Mouse (Mus musculus) liver (tissue): ENCODE results near the gene Map3k10.

ENCODE experiments used
- DNase-seq: peaks from one replicate; pipeline ENCODE4 v3.0.0-alpha.2; 2020; ENCODE audit warnings: mixed read lengths

Gene Map3k10

GRCm38 (mm10) chr7:27674522-27675221 is at the start of gene Map3k10:
Map3k10 (minus strand) TSS chr7:27674598.
- peak; percentile 90 for DNase-seq

DNA sequence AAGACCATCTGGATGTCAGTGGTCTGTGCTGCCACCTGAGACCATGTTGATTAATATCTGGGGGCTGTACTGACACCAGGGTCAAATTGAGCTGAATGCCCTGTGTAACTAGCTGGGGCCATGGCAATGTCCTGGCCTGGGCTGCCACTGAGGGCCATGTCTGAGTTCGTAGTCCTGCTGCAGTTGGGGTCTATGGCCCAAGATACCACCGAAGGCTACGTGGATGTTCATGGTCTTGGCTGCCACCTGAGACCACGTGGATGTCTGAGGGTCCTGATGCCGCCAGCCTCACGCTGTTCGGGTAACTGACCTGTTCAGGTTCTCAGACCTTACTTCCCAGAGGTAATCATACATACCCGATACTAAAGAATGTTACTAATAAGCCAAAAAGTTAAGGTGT is 47.6 kb upstream of the Map3k10 start:
- DNase-seq, result no peak

GRCm38 (mm10) chr7:27710402-27710801 is 36.0 kb upstream of the Map3k10 start:
- DNase-seq, result no peak

DNA sequence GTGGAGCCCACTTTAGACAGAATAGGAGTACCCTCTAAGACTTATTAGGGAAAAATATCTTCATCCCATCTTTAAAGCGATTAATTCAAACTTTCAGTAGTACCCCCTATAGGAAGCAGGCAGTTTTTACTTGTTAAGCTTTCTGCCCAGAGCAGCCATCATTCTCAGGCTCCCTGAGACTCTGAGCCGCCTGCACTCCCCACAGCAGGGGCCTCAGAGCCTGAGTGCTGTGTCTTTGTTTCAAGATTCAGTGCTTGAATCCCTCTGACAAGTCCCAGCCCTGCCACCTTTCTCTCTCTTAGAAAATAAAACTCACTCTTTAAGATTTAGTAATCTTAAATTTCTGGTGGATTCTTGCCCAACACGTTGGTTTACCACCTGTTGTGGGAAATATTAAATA is 22.3 kb upstream of the Map3k10 start:
- DNase-seq, result no peak

- DNase-seq, result peak; percentile 43
Measured at GRCm38 (mm10) chr7:27691076-27691475, 16.7 kb upstream of the Map3k10 start.

- DNase-seq, result peak; percentile 94
Measured at GRCm38 (mm10) chr7:27688815-27689612, 14.6 kb upstream of the Map3k10 start, which contains the start of gene Zfp607b. Zfp607b (plus strand) TSS chr7:27689340.

DNA sequence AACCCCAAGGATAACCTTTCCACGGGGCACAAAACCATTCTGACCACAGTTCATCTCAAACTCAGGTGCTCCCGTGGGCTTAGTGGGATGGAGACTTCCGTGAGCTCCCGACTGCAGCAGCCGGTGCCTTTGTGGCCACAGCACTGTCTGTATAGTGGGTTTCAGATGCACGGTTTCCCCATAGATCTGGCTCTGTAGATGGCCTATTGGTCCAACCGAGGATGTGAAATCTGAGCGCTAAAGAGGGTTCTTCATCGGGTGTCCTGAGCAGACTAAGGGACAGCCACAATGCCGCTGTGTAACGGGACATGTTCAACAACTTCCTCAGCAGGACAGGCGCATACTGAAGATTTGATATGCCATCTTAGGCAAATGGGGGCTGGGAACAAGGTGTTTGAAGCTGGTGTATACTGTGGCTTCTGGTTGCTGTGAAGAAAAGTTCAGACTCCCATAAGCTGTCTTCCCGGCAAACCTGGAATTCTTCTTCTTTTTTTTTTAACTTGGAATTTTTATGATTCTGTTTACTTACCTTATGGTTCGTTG is 13.9 kb upstream of the Map3k10 start:
- DNase-seq, result no peak

- no peak for DNase-seq
Measured at GRCm38 (mm10) chr7:27687836-27688235, 13.4 kb upstream of the Map3k10 start.

- DNase-seq, result no peak
Measured at GRCm38 (mm10) chr7:27687043-27687442, 12.6 kb upstream of the Map3k10 start.

GRCm38 (mm10) chr7:27685681-27686080 is 11.3 kb upstream of the Map3k10 start:
- DNase-seq, result no peak

DNA sequence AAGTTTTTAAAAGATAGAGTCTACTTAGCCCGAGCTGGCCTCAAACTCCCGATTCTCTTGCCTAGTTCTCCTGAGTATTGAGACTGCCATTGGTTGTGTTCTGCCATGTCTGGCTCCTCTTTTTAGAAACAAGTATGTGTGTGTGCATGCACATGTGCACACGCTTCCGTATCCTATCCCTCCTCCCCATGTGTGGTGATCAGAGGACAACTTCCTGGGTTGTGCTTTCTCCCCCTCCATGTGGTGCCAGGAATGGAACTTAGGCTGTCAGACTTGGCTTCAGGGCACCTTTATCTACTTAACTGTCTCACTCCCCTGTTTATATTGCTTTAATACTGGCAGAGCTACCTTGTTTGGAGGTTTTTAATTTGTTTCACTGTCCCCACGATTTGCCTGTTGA is 10.8 kb upstream of the Map3k10 start:
- no peak for DNase-seq

- DNase-seq, result no peak
Measured at GRCm38 (mm10) chr7:27683218-27683617, 8.8 kb upstream of the Map3k10 start.

DNA sequence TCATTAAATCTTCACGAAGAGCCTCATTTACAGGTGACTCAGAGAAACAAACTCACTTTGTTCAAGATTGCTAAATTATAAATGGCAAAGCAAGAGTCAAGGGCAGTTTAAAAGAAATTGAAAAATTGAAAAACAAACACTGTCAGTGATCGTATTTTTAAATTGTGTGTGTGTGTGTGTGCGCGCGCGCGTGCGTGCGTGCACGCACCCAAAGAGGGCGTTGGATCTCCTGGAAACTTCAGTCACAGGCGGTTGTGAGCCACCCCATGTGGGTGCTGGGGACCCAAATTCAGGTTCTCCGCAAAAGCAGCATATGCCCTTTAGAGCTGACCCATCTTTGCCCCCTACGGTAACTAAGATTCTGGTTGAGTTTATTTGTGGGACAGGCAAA is 819 bp upstream of the Map3k10 start:
- no peak for DNase-seq

- DNase-seq, result no peak
Measured at GRCm38 (mm10) chr7:27674195-27674521, 240 bp downstream of the Map3k10 start.

DNA sequence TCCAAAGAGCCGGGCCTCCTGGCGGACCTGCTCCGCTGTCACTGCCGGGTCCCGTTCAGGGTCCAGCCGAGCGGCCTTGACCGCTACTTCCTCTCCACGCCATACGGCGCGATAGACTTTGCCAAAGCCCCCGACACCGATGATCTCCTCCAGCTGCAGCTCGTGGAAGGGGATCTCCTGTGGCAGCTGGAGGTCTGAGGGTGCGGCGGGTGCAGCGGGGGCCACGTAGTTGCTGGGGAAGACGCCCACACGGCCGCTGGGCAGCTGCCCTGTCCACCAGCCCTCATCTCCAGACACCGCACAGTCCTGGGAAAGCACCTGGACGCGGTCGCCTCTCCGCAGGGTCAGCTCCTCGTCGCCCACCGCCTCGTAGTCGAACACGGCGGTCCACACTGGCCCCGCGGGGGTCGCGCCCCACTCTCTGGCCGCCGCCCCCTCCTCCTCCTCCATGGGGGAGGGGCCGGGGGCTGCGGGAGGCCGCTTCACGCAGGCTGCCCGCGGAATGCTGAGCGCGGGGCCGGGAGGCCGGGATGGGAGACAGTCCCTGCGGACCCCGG is 745 bp downstream of the Map3k10 start:
- DNase-seq, result no peak

- DNase-seq, result no peak
Measured at GRCm38 (mm10) chr7:27673064-27673574, 1.3 kb downstream of the Map3k10 start.

DNA sequence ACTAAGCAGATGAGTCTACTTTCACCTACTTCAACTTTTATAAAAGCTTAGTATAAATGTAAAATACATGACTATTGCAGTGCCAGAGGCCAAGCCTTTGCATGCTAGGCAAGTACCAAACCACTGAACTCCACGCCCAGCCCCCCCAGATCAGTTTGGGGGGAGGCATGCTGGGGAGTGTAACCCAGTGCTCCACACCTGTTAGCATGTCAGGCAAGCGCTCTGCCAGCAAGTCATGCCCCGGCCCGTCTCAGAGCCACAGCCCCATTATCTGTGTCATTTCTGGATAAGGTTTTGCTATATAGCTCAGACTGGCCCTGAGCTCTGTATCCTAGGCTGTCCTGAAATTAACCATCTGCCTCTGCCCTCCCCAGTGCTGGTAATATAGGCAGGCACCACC is 12.4 kb downstream of the Map3k10 start:
- DNase-seq, result no peak

- DNase-seq, result peak; percentile 52
Measured at GRCm38 (mm10) chr7:27658712-27659663, 15.4 kb downstream of the Map3k10 start.

DNA sequence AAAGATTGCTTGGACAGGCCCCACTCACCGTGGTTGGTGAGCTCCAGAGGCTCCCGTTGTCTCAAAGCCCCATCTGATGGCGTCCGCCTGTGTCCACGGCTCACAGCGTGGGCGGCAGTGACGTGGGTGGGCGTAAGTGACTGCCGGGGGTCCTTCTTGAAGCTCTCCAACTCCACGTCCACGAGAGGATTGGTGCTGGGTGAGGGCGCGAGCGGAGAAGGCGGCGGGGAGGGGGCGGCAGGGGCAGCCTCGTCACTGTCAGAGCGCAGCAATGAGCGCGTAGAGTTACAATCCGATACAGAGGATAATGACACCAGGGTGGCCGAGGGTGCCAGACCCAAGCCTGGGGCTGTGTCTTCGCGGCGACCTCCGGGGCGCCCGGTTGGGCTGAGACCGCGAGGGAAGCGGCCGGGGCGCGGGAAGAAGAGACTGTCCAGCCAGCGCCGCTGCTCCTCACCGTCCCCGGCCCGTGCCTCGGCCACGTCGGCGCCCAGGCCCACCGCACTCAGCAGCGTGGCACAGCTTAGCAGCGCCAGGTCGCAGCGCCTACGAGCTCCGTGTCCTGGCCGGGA is 16.5 kb downstream of the Map3k10 start:
- DNase-seq, result no peak

DNA sequence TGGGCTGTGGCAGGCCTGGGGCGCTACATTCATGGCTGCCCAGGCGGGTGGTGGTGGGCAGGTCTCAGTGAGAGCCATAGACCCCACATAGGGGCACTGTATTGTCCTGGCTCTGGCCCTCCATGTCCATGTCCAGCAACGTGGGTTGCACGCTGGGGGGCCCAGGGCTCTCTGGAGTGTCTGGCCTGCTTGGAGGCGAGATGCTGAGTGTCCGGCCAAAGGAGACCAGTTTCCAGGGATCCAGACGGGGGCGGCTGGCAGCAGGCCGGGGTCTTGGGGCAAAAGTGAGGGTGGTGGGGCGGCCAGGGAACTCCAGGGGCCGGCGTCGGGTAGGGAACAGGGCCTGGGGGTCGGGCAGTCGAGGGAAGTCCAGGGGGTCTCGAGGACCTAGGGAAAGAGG is 17.8 kb downstream of the Map3k10 start:
- DNase-seq, result no peak

- DNase-seq, result no peak
Measured at GRCm38 (mm10) chr7:27655545-27655944, 18.9 kb downstream of the Map3k10 start.
